Mouse (Mus musculus) ES-Bruce4 (cell line): ENCODE measurements around the gene Prss16. TPM values are rescaled to one million over a fixed set of nuclear protein-coding genes. Genes with fewer than 3 reads are reported as not detected.

Experiments
- H3K27ac ChIP-seq: 2 replicates; pipeline ENCODE4 v1.5.1; 2012; ENCODE audit warnings: low read length, inconsistent platforms; ENCODE audit not compliant: insufficient read depth
- H3K27me3 ChIP-seq: 2 replicates; pipeline ENCODE4 v1.6.1; 2012; ENCODE audit warnings: mild to moderate bottlenecking, low read length, inconsistent platforms; ENCODE audit not compliant: control insufficient read depth, poor library complexity, insufficient read depth, severe bottlenecking
- H3K36me3 ChIP-seq: 2 replicates; pipeline ENCODE4 v1.6.1; 2012; ENCODE audit warnings: inconsistent platforms, mild to moderate bottlenecking, low read length, moderate library complexity; ENCODE audit not compliant: control insufficient read depth, poor library complexity, insufficient read depth, severe bottlenecking
- H3K4me1 ChIP-seq: one replicate; pipeline ENCODE4 v1.8.1; 2011; ENCODE audit warnings: low read length; ENCODE audit not compliant: control insufficient read depth, insufficient read depth
- H3K4me3 ChIP-seq: 2 replicates; pipeline ENCODE4 v1.5.1; 2011; ENCODE audit warnings: low read depth, mild to moderate bottlenecking, low read length
- H3K9ac ChIP-seq: 2 replicates; pipeline ENCODE4 v1.6.1; 2012; ENCODE audit warnings: low read depth, mild to moderate bottlenecking, inconsistent platforms; ENCODE audit not compliant: poor library complexity, severe bottlenecking
- H3K9me3 ChIP-seq: replicated peaks from 2 replicates; pipeline ENCODE4 v1.6.1; 2012; ENCODE audit warnings: mild to moderate bottlenecking, low read length, inconsistent platforms; ENCODE audit not compliant: control insufficient read depth, poor library complexity, insufficient read depth, severe bottlenecking
- CTCF ChIP-seq: IDR thresholded peaks from one replicate; pipeline ENCODE4 v1.8.1; 2011; ENCODE audit warnings: low read depth, low read length
- EP300 ChIP-seq: IDR thresholded peaks from 2 replicates; pipeline ENCODE4 v1.6.1; 2011; ENCODE audit warnings: low read depth, low read length; ENCODE audit not compliant: insufficient read depth
- POLR2A ChIP-seq: IDR thresholded peaks from one replicate; pipeline ENCODE4 v1.8.1; 2011; ENCODE audit warnings: low read length; ENCODE audit not compliant: insufficient read depth
- polyA plus RNA-seq: library from polyadenylated mRNA; stranded (reverse); fragments of >200 nt; gene quantifications from 2 replicates; pipeline ENCODE4 v1.2.4, GENCODE M21; 2011; ENCODE audit warnings: low read depth; ENCODE audit not compliant: missing spikeins, insufficient read depth, insufficient read length

Gene Prss16
- polyA plus RNA-seq, 1 experiment = 6.9 TPM

- TF ChIP-seq EP300 (no peak), CTCF (no peak), POLR2A (no peak)
- H3K9ac ChIP-seq = peak overlapping the region; percentile 46
- H3K27me3 ChIP-seq = peaks cover 9% of the 10 kb centered on the region
- no peaks in the 10 kb centered on the region for H3K9me3 ChIP-seq
- H3K4me3 ChIP-seq = peak overlapping the region; percentile 75
- no peak overlapping the region for H3K27ac ChIP-seq
- no peaks in the 10 kb centered on the region for H3K36me3 ChIP-seq
- peaks cover 2% of the 10 kb centered on the region for H3K4me1 ChIP-seq
These were observed 13.3 kb downstream of the Prss16 start for GRCm38 (mm10) chr13:21996101-21996839.

- H3K9ac ChIP-seq = peak overlapping the region; percentile 38
- H3K27me3 ChIP-seq = peaks cover 9% of the 10 kb centered on the region
- peaks cover 2% of the 10 kb centered on the region for H3K4me1 ChIP-seq
- TF ChIP-seq EP300 (no peak), POLR2A (no peak), CTCF (no peak)
- no peaks in the 10 kb centered on the region for H3K36me3 ChIP-seq
- H3K4me3 ChIP-seq = peak overlapping the region; percentile 64
- H3K9me3 ChIP-seq = no peaks in the 10 kb centered on the region; the same call in 1 of the 2 replicates
- no peak overlapping the region for H3K27ac ChIP-seq
These were observed 14.1 kb downstream of the Prss16 start for GRCm38 (mm10) chr13:21995331-21995914.

- peaks cover 9% of the 10 kb centered on the region for H3K27me3 ChIP-seq
These were observed 14.6 kb downstream of the Prss16 start for GRCm38 (mm10) chr13:21994896-21995295.

GRCm38 (mm10) chr13:21993957-21994738 lies 15.4 kb downstream of the Prss16 start:
- TF ChIP-seq POLR2A (no peak), CTCF (no peak), EP300 (no peak)
- Histone ChIP-seq H3K9ac (peak overlapping the region; percentile 63), H3K4me1 (peaks cover 2% of the 10 kb centered on the region), H3K27ac (no peak overlapping the region), H3K36me3 (no peaks in the 10 kb centered on the region), H3K4me3 (peak overlapping the region; percentile 55), H3K9me3 (no peaks in the 10 kb centered on the region; the same call in 1 of the 2 replicates), H3K27me3 (peaks cover 8% of the 10 kb centered on the region)

More at GRCm38 (mm10) chr13:21994896-21995295, 14.6 kb downstream of the Prss16 start:
- Histone ChIP-seq H3K4me1 (peaks cover 2% of the 10 kb centered on the region), H3K4me3 (peak overlapping the region; percentile 64), H3K36me3 (no peaks in the 10 kb centered on the region), H3K9me3 (no peaks in the 10 kb centered on the region; the same call in 1 of the 2 replicates), H3K9ac (peak overlapping the region; percentile 38), H3K27ac (no peak overlapping the region)
- TF ChIP-seq POLR2A (no peak), CTCF (no peak), EP300 (no peak)

DNA sequence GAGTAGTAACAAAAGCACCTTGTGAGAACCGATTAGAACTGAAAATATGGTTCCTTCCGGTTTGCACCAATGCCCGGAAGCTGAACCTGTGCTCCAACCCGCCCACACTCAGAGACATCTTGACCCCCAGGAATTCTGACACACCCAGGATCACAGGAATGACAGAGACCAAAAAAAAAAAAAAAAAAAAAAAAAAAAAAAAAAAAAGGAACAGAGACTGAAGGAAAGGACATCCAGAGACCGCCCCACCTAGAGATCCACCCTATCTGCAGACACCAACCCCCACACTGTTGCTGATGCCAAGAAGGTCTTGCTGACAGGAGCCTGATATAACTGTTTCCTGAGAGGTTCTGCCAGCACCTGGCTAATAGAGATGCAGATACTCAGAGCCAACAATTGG lies 17.0 kb downstream of the Prss16 start:
- no peak overlapping the region for H3K27ac ChIP-seq
- peaks cover 2% of the 10 kb centered on the region for H3K4me1 ChIP-seq
- no peak overlapping the region for H3K9ac ChIP-seq
- TF ChIP-seq CTCF (no peak), EP300 (no peak), POLR2A (no peak)
- H3K36me3 ChIP-seq = no peaks in the 10 kb centered on the region
- H3K4me3 ChIP-seq = no peak overlapping the region
- no peaks in the 10 kb centered on the region for H3K27me3 ChIP-seq
- no peaks in the 10 kb centered on the region; the same call in 1 of the 2 replicates for H3K9me3 ChIP-seq
